Mouse (Mus musculus) midbrain, embryonic 16.5 days (tissue): ENCODE results near the gene Fgfr2. TPM values are rescaled to one million over a fixed set of nuclear protein-coding genes. Genes with fewer than 3 reads are reported as not detected.

Experiments
- ATAC-seq: fragments of 200-750 bp; cut with Nextera tagmentation; 2 replicates; pipeline ENCODE4 v1.8.0; 2017; ENCODE audit warnings: moderate TSS enrichment
- H3K27ac ChIP-seq: fragments of 300-500 bp; sonication (generic); 2 replicates; pipeline ENCODE4 v1.5.1; 2014; ENCODE audit warnings: mild to moderate bottlenecking, low read length, mixed read lengths
- H3K27me3 ChIP-seq: fragments of 300-500 bp; sonication (generic); 2 replicates; pipeline ENCODE4 v1.6.1; 2014; ENCODE audit warnings: low read depth, low read length, mixed read lengths; ENCODE audit not compliant: control insufficient read depth, insufficient read depth
- H3K36me3 ChIP-seq: fragments of 300-500 bp; sonication (generic); 2 replicates; pipeline ENCODE4 v1.6.1; 2014; ENCODE audit warnings: mild to moderate bottlenecking, low read length, moderate library complexity, mixed read lengths; ENCODE audit not compliant: control insufficient read depth, insufficient read depth
- H3K4me1 ChIP-seq: fragments of 300-500 bp; sonication (generic); 2 replicates; pipeline ENCODE4 v1.6.1; 2014; ENCODE audit warnings: mild to moderate bottlenecking, low read length, mixed read lengths; ENCODE audit not compliant: control insufficient read depth, insufficient read depth
- H3K4me2 ChIP-seq: fragments of 300-500 bp; sonication (generic); 2 replicates; pipeline ENCODE4 v1.6.1; 2014; ENCODE audit warnings: mild to moderate bottlenecking, low read length, mixed read lengths
- H3K4me3 ChIP-seq: fragments of 300-500 bp; sonication (generic); 2 replicates; pipeline ENCODE4 v1.5.1; 2014; ENCODE audit warnings: low read depth, mild to moderate bottlenecking, low read length, moderate library complexity, mixed read lengths
- H3K9ac ChIP-seq: fragments of 300-500 bp; sonication (generic); 2 replicates; pipeline ENCODE4 v1.6.1; 2014; ENCODE audit warnings: low read depth, low read length, mixed read lengths
- H3K9me3 ChIP-seq: fragments of 300-500 bp; sonication (generic); replicated peaks from 2 replicates; pipeline ENCODE4 v1.6.1; 2014; ENCODE audit warnings: mild to moderate bottlenecking, low read length, mixed read lengths; ENCODE audit not compliant: control insufficient read depth, poor library complexity, severe bottlenecking
- WGBS: fragments of 180-500 bp; shearing (Covaris S2); extraction: QIAGEN DNeasy Blood & Tissue Kit; methylation state at CpG from one replicate; pipeline ENCODE4 v1.1.7; 2014; 5-methylcytosine and 5-hydroxymethylcytosine counted together
- polyA plus RNA-seq: library from polyadenylated mRNA; unstranded; fragments of >200 nt; fragmentation: Nextera tagmentation; extraction: Ambion mirVana; gene quantifications from 2 replicates; pipeline ENCODE4 v1.2.1, GENCODE M21; 2015

The Fgfr2 gene
- polyA plus RNA-seq, 1 experiment from 2014 or later: 23.8 TPM

- Histone ChIP-seq H3K4me3 (no peak overlapping the region), H3K4me1 (no peaks in the 10 kb centered on the region), H3K9ac (no peak overlapping the region), H3K27ac (no peak overlapping the region), H3K9me3 (no peaks in the 10 kb centered on the region), H3K4me2 (no peak overlapping the region), H3K36me3 (no peaks in the 10 kb centered on the region), H3K27me3 (no peaks in the 10 kb centered on the region)
- no peak for ATAC-seq
- 79% methylated on average over 4 of the region's 4 CpGs for WGBS
Measured at GRCm38 (mm10) chr7:132699165-132699564, 424.0 kb downstream of the Fgfr2 start.

GRCm38 (mm10) chr7:132698737-132699136 is 424.4 kb downstream of the Fgfr2 start:
- Histone ChIP-seq H3K9ac (no peak overlapping the region), H3K4me2 (no peak overlapping the region), H3K27me3 (no peaks in the 10 kb centered on the region), H3K27ac (no peak overlapping the region), H3K4me3 (no peak overlapping the region), H3K36me3 (no peaks in the 10 kb centered on the region), H3K4me1 (no peaks in the 10 kb centered on the region), H3K9me3 (no peaks in the 10 kb centered on the region)
- WGBS: 91% methylated on average over 4 of the region's 4 CpGs
- ATAC-seq: no peak

DNA sequence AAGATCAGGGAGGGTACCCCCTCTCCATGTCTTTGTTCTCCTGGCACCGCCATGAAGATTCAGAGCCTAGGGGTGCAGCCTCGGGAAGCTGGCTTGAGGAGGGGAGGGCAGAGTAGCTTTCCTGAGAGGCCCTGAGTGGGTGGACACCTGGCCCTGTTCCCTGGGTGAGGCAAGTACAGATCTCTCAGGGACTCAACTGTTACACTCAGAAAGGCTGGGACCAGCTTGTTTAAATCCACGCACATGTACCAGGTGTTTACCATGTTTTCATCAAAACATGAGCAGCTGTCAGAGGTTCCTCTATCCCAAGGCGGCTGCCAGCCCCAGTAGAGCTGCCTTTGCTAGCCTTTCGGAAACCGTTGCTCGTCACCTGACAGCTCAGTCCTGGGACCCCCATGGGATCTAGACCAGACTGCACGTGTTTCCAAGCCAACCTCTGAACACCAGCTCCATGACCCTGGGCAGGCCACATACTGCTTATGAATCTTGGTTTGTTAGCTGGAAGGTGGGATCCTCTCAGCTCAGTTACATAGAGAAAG is 425.8 kb downstream of the Fgfr2 start:
- no peaks in the 10 kb centered on the region for H3K4me1 ChIP-seq
- H3K4me3 ChIP-seq: no peak overlapping the region
- H3K9ac ChIP-seq: no peak overlapping the region
- H3K4me2 ChIP-seq: no peak overlapping the region
- no peaks in the 10 kb centered on the region for H3K27me3 ChIP-seq
- no peak for ATAC-seq
- no peaks in the 10 kb centered on the region for H3K36me3 ChIP-seq
- H3K9me3 ChIP-seq: no peaks in the 10 kb centered on the region
- no peak overlapping the region for H3K27ac ChIP-seq
- 78% methylated on average over 8 of the region's 8 CpGs for WGBS

DNA sequence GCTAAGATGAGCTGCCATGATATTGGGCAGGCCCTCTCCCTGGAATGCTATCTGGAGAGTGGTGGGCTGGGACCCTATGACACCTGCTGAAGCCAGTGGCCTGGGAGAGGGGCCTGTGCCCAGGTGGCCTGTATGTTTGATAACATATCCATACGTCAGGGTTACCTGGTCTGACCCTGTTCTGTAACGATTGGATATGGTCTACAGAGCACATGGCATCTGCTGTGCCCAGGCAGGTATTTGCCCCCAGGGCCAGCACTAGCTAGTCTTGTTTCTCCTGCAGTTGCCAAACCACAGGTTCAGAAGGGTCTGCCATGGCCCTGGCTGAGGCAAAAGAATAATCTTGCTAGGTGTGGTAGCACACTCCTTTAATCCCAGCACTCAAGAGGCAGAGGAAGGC is 429.6 kb downstream of the Fgfr2 start:
- 93% methylated on average over 2 of the region's 2 CpGs for WGBS
- Histone ChIP-seq H3K9me3 (no peaks in the 10 kb centered on the region), H3K4me1 (no peaks in the 10 kb centered on the region), H3K4me3 (no peak overlapping the region), H3K4me2 (no peak overlapping the region), H3K9ac (no peak overlapping the region), H3K36me3 (no peaks in the 10 kb centered on the region), H3K27me3 (no peaks in the 10 kb centered on the region), H3K27ac (no peak overlapping the region)
- no peak for ATAC-seq

DNA sequence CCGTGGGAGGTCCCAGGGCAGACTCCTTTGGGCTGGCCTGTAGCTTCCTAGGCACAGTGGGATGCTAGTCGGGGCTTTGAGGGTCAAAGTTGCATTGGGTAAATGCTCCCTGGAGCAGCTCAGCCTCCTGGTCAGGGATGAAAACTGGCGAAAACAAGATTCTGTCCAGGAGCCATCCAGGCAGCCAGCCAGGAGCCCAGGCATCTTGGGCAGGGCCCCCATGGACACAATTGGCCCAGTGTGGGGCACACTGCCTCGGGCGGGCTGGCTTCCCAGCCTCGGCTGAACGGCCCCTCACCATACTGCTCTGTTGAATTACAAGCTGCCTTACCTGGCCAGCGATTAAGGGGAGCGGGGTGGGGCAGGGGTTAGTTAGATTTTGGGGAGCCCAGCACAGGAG is 430.4 kb downstream of the Fgfr2 start:
- 73% methylated on average over 9 of the region's 9 CpGs for WGBS
- H3K27me3 ChIP-seq: no peaks in the 10 kb centered on the region
- H3K9ac ChIP-seq: no peak overlapping the region
- no peaks in the 10 kb centered on the region for H3K9me3 ChIP-seq
- no peaks in the 10 kb centered on the region for H3K4me1 ChIP-seq
- ATAC-seq: no peak
- H3K27ac ChIP-seq: no peak overlapping the region
- H3K36me3 ChIP-seq: no peaks in the 10 kb centered on the region
- no peak overlapping the region for H3K4me3 ChIP-seq
- no peak overlapping the region for H3K4me2 ChIP-seq

GRCm38 (mm10) chr7:132690716-132691472 is 432.3 kb downstream of the Fgfr2 start:
- no peaks in the 10 kb centered on the region for H3K4me1 ChIP-seq
- ATAC-seq: no peak
- H3K9ac ChIP-seq: no peak overlapping the region
- no peak overlapping the region for H3K4me2 ChIP-seq
- H3K27me3 ChIP-seq: no peaks in the 10 kb centered on the region
- no peaks in the 10 kb centered on the region for H3K9me3 ChIP-seq
- no peaks in the 10 kb centered on the region for H3K36me3 ChIP-seq
- H3K27ac ChIP-seq: no peak overlapping the region
- 86% methylated on average over 14 of the region's 14 CpGs for WGBS
- H3K4me3 ChIP-seq: no peak overlapping the region

GRCm38 (mm10) chr7:132689722-132690121 is 433.4 kb downstream of the Fgfr2 start:
- Histone ChIP-seq H3K27ac (no peak overlapping the region), H3K9me3 (no peaks in the 10 kb centered on the region), H3K9ac (no peak overlapping the region), H3K4me2 (no peak overlapping the region), H3K36me3 (no peaks in the 10 kb centered on the region), H3K4me3 (no peak overlapping the region), H3K4me1 (no peaks in the 10 kb centered on the region), H3K27me3 (no peaks in the 10 kb centered on the region)
- WGBS: 88% methylated on average over 5 of the region's 5 CpGs
- ATAC-seq: no peak

DNA sequence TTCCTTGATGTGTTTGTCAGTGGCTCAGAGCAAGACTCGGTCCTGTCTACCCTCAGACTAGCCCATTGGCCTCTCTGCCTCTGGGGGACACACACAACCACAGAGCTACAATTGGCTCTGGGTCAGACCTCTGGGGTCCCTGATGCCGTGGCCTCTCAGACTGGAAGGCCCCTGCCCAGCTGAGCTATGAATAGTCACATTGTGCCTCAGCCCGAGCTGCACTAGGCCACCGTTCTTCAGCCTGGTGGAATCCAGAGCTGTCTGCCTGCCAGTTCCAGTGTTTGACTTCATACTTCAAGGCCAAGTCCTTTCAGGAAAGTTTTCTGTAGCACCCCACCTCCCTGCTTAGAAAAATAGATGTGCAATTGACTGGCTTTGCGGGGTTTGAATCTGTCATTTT is 434.4 kb downstream of the Fgfr2 start:
- Histone ChIP-seq H3K36me3 (no peaks in the 10 kb centered on the region), H3K4me3 (no peak overlapping the region), H3K4me2 (no peak overlapping the region), H3K27ac (no peak overlapping the region), H3K4me1 (no peaks in the 10 kb centered on the region), H3K9ac (no peak overlapping the region), H3K9me3 (no peaks in the 10 kb centered on the region), H3K27me3 (no peaks in the 10 kb centered on the region)
- ATAC-seq: no peak
- 60% methylated on average over 5 of the region's 5 CpGs for WGBS

DNA sequence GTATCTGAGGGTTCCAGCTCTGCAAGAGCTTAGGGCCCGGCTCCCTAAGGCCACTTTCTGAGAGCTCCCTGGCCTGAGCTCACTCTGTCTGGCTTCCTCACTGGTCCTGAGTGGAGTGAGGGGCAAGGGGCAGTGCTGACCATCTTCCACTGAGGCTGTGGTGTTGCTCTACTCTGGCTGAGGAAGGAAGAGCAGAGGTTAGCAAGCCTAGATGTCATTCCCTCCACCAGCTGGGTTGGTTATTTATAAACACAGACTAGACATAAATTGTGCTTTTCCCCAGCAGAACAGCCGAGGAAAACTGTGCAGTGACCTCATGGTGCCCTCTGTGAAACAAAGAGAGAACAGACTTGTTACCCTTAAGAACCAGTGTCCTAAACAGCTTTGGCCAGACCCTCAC is 435.3 kb downstream of the Fgfr2 start:
- no peaks in the 10 kb centered on the region for H3K27me3 ChIP-seq
- H3K27ac ChIP-seq: no peak overlapping the region
- 76% methylated on average over 2 of the region's 2 CpGs for WGBS
- no peaks in the 10 kb centered on the region for H3K4me1 ChIP-seq
- H3K36me3 ChIP-seq: no peaks in the 10 kb centered on the region
- H3K4me2 ChIP-seq: no peak overlapping the region
- no peak overlapping the region for H3K9ac ChIP-seq
- no peak for ATAC-seq
- H3K9me3 ChIP-seq: no peaks in the 10 kb centered on the region
- H3K4me3 ChIP-seq: no peak overlapping the region
